Mouse (Mus musculus): ENCODE data around the gene Itgb7. TPM values are rescaled to one million over a fixed set of nuclear protein-coding genes. Genes with fewer than 3 reads are reported as not detected.

The Itgb7 gene
- total and polyA plus RNA-seq, 3 experiments = 22.1 to 83.5 (median 26.6) TPM

DNA sequence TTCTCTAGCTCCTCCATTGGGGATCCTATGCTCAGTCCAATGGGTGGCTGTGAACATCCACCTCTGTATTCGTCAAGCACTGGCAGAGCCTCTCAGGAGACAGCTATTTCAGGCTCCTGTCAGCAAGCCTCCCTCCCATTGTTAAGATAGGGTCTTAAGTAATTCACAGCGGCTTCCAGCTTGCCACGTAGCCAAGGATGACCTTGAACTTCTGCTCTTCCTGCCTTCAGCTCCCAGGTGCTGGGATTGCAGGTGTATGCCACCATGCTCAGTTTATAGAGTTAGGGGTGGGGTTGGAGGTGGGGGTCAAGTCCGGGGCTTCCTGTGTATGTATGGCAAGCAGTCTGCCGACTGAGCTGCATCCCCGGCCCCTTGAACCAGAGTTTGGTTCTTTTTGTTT is 19.8 kb downstream of the Itgb7 start:
- Histone ChIP-seq H3K36me3 (replicated peaks) (peaks cover 90% of the 10 kb centered on the region), H3K9me3 (replicated peaks) (no peaks in the 10 kb centered on the region), H3K4me1 (ENCODE audit: insufficient read depth, low read depth, low read length) (peaks cover 39% of the 10 kb centered on the region), H3K27me3 (ENCODE audit: insufficient read depth, low read length) (no peaks in the 10 kb centered on the region), H3K4me3 (ENCODE audit: low read depth, low read length) (no peak overlapping the region)
- TF ChIP-seq GATA2 (IDR thresholded peaks at IDR 0.05; ENCODE audit: borderline replicate concordance, low read depth, low read length) (no peak), POLR2AphosphoS5 (IDR thresholded peaks at IDR 0.05; ENCODE audit: insufficient replicate concordance, low read depth, low read length) (no peak), CTCF (IDR thresholded peaks at IDR 0.05; ENCODE audit: low read depth, low read length) (no peak), GATA1 (IDR thresholded peaks at IDR 0.05; ENCODE audit: borderline replicate concordance, low read length) (no peak), TAL1 (conservative IDR thresholded peaks at IDR 0.05; ENCODE audit: low read depth, low read length) (no peak)
- ATAC-seq (ENCODE audit: extremely low read depth, insufficient number of reproducible peaks, low FRiP score, poor library complexity, severe bottlenecking) (no peak), DNase-seq (ENCODE audit: low spot score) (no peak)

DNA sequence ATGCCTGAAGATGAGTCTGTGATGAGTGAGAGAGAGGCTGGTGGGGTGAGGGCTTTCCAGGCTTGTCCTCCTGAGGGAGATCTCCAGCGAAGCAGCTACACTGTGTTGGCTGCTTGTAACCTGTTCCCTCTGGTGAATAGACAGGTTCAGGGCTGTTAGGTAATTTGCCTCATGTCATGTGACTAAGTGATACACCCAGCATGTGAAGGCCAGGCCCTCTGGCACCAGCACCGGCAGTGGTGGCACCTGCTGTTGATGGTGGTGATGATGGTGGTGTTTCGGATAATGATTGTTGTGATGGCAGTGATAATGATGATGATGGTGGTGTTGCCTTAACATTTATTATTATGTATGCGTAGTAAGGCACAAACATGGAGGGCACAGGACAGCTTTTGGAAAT is 20.9 kb downstream of the Itgb7 start:
- Histone ChIP-seq H3K4me1 (ENCODE audit: insufficient read depth, low read depth, low read length) (peaks cover 42% of the 10 kb centered on the region), H3K36me3 (replicated peaks) (peaks cover 90% of the 10 kb centered on the region), H3K27me3 (ENCODE audit: insufficient read depth, low read length) (no peaks in the 10 kb centered on the region), H3K9me3 (replicated peaks) (no peaks in the 10 kb centered on the region), H3K4me3 (ENCODE audit: low read depth, low read length) (no peak overlapping the region)
- DNase-seq (ENCODE audit: low spot score) = no peak
- TF ChIP-seq TAL1 (conservative IDR thresholded peaks at IDR 0.05; ENCODE audit: low read depth, low read length) = no peak
- TF ChIP-seq CTCF (IDR thresholded peaks at IDR 0.05; ENCODE audit: low read depth, low read length) = no peak
- TF ChIP-seq POLR2AphosphoS5 (IDR thresholded peaks at IDR 0.05; ENCODE audit: insufficient replicate concordance, low read depth, low read length) = no peak
- no peak for TF ChIP-seq GATA1 (IDR thresholded peaks at IDR 0.05; ENCODE audit: borderline replicate concordance, low read length)
- no peak for TF ChIP-seq GATA2 (IDR thresholded peaks at IDR 0.05; ENCODE audit: borderline replicate concordance, low read depth, low read length)
- ATAC-seq (ENCODE audit: extremely low read depth, insufficient number of reproducible peaks, low FRiP score, poor library complexity, severe bottlenecking) = no peak

DNA sequence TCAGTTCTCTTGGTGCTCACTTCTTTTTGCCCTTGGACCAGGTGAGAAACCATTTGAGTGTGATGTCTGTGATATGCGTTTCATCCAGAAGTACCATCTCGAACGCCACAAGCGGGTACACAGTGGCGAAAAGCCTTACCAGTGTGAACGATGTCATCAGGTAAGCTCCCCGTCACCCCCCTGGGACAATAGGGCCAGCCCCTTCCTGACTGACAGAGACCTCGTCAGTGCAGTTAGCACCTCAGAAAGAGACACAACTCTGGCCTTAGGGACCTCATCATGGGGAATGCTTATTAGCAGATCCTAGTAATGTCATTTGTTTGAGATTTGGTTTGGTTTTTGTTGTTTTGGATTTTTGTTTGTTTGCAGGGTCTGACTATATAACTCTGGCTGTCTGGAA is 22.6 kb downstream of the Itgb7 start:
- H3K4me1 ChIP-seq (ENCODE audit: insufficient read depth, low read depth, low read length) = peaks cover 55% of the 10 kb centered on the region
- peaks cover 89% of the 10 kb centered on the region for H3K36me3 ChIP-seq (replicated peaks)
- H3K9me3 ChIP-seq (replicated peaks) = no peaks in the 10 kb centered on the region
- no peak for ATAC-seq (ENCODE audit: extremely low read depth, insufficient number of reproducible peaks, low FRiP score, poor library complexity, severe bottlenecking)
- no peak for DNase-seq (ENCODE audit: low spot score)
- H3K4me3 ChIP-seq (ENCODE audit: low read depth, low read length) = no peak overlapping the region
- H3K27me3 ChIP-seq (ENCODE audit: insufficient read depth, low read length) = no peaks in the 10 kb centered on the region
- TF ChIP-seq GATA2 (IDR thresholded peaks at IDR 0.05; ENCODE audit: borderline replicate concordance, low read depth, low read length) (no peak), POLR2AphosphoS5 (IDR thresholded peaks at IDR 0.05; ENCODE audit: insufficient replicate concordance, low read depth, low read length) (no peak), CTCF (IDR thresholded peaks at IDR 0.05; ENCODE audit: low read depth, low read length) (no peak), TAL1 (conservative IDR thresholded peaks at IDR 0.05; ENCODE audit: low read depth, low read length) (no peak), GATA1 (IDR thresholded peaks at IDR 0.05; ENCODE audit: borderline replicate concordance, low read length) (no peak)

DNA sequence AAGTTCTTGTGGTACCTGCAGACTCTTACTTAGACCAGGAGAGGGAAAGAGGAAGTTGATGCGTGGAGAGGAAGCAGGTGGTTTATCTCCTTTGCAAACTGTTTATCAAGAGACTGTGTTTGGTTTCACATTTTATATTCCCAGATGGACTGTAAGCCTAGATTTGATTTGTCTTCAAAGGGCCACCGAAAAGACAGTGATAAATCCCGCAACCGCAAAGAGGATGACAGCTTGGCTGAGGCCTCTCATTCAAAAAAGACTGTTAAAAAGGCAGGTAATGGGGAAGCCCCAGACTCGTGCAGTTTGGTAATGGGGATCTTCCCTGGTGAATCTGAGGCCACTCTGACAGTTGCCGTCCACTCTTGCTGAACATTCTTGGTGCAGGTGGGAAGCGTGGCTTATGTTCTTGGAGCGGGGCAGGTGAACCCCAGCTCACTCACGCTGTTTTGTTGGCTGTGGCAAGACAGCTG is 23.6 kb downstream of the Itgb7 start:
- no peaks in the 10 kb centered on the region for H3K27me3 ChIP-seq (ENCODE audit: insufficient read depth, low read length)
- H3K4me1 ChIP-seq (ENCODE audit: insufficient read depth, low read depth, low read length) = peaks cover 55% of the 10 kb centered on the region
- ATAC-seq (ENCODE audit: extremely low read depth, insufficient number of reproducible peaks, low FRiP score, poor library complexity, severe bottlenecking) (peak; percentile 59), DNase-seq (ENCODE audit: low spot score) (peak; percentile 55)
- H3K4me3 ChIP-seq (ENCODE audit: low read depth, low read length) = peak overlapping the region; percentile 58; the same call in 1 of the 2 replicates
- TF ChIP-seq GATA2 (IDR thresholded peaks at IDR 0.05; ENCODE audit: borderline replicate concordance, low read depth, low read length) = no peak
- TF ChIP-seq TAL1 (conservative IDR thresholded peaks at IDR 0.05; ENCODE audit: low read depth, low read length) = peak; percentile 69
- H3K9me3 ChIP-seq (replicated peaks) = no peaks in the 10 kb centered on the region
- H3K36me3 ChIP-seq (replicated peaks) = peaks cover 79% of the 10 kb centered on the region

DNA sequence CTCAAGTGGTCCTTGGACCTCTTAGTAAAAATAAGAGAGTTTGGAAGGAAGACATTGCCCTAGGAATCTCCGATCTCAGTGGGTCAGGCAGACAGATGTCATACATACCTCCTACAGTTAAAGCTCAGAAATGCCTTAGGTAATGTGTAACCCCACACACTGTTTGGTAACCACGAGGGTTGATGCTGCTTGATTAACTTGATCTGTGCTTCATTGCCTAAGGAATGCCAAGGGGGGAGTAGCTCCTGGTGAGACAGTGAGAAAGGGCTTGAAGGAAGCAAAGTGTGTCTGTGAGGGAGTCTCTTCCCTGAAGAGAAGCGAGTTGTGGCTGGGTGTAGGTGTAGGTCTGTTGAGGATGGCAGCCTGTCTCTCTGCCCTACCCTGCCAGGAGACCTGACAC is 24.4 kb downstream of the Itgb7 start:
- Histone ChIP-seq H3K4me1 (ENCODE audit: insufficient read depth, low read depth, low read length) (peaks cover 58% of the 10 kb centered on the region), H3K4me3 (ENCODE audit: low read depth, low read length) (no peak overlapping the region; the same call in 1 of the 2 replicates), H3K9me3 (replicated peaks) (no peaks in the 10 kb centered on the region), H3K27me3 (ENCODE audit: insufficient read depth, low read length) (no peaks in the 10 kb centered on the region), H3K36me3 (replicated peaks) (peaks cover 71% of the 10 kb centered on the region)
- no peak for DNase-seq (ENCODE audit: low spot score)
- TF ChIP-seq GATA1 (IDR thresholded peaks at IDR 0.05; ENCODE audit: borderline replicate concordance, low read length) (no peak), POLR2AphosphoS5 (IDR thresholded peaks at IDR 0.05; ENCODE audit: insufficient replicate concordance, low read depth, low read length) (no peak), TAL1 (conservative IDR thresholded peaks at IDR 0.05; ENCODE audit: low read depth, low read length) (no peak), GATA2 (IDR thresholded peaks at IDR 0.05; ENCODE audit: borderline replicate concordance, low read depth, low read length) (no peak), CTCF (IDR thresholded peaks at IDR 0.05; ENCODE audit: low read depth, low read length) (no peak)
- ATAC-seq (ENCODE audit: extremely low read depth, insufficient number of reproducible peaks, low FRiP score, poor library complexity, severe bottlenecking) = no peak

DNA sequence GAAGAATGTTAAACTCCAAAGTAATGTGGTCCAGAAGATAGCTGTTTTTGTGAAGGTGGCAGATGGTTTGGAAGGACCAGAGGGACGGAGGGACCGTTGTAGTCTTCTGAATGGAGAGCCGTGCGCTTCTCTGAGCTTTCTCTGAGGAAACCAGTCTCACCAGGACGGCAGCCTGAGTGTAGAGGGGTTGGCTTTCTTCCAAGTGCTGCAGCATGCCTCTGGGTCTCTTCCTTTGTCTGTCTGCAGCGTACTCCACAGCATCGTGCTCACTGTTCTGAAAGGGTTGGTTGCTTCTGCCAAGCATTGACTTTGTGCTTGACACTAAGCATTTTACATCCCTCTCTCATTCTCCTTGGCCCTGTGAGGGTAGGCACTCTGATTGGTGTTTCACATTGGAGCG is 26.0 kb downstream of the Itgb7 start:
- TF ChIP-seq CTCF (IDR thresholded peaks at IDR 0.05; ENCODE audit: low read depth, low read length) (no peak), GATA2 (IDR thresholded peaks at IDR 0.05; ENCODE audit: borderline replicate concordance, low read depth, low read length) (no peak), GATA1 (IDR thresholded peaks at IDR 0.05; ENCODE audit: borderline replicate concordance, low read length) (no peak), TAL1 (conservative IDR thresholded peaks at IDR 0.05; ENCODE audit: low read depth, low read length) (no peak), POLR2AphosphoS5 (IDR thresholded peaks at IDR 0.05; ENCODE audit: insufficient replicate concordance, low read depth, low read length) (no peak)
- ATAC-seq (ENCODE audit: extremely low read depth, insufficient number of reproducible peaks, low FRiP score, poor library complexity, severe bottlenecking) (no peak), DNase-seq (ENCODE audit: low spot score) (no peak)
- Histone ChIP-seq H3K9me3 (replicated peaks) (no peaks in the 10 kb centered on the region), H3K4me3 (ENCODE audit: low read depth, low read length) (no peak overlapping the region), H3K36me3 (replicated peaks) (peaks cover 63% of the 10 kb centered on the region), H3K4me1 (ENCODE audit: insufficient read depth, low read depth, low read length) (peaks cover 61% of the 10 kb centered on the region), H3K27me3 (ENCODE audit: insufficient read depth, low read length) (no peaks in the 10 kb centered on the region)
